Mouse (Mus musculus): ENCODE data around the gene Gm4894. TPM values are rescaled to one million over a fixed set of nuclear protein-coding genes. Genes with fewer than 3 reads are reported as not detected.

Gene Gm4894
- not detected for total RNA-seq (2021)
- long read RNA-seq: 0 reads

- no peak for DNase-seq (ENCODE audit: low spot score in 2 of 2)
Observed at GRCm38 (mm10) chr9:49250231-49250630, at the start of gene Gm4894. Gene Gm4894, plus strand, starts transcription at chr9:49250531.

- DNase-seq (ENCODE audit: low spot score in 2 of 2): peak; percentile 22 to 49
Observed at GRCm38 (mm10) chr9:49206331-49206730, 44.0 kb upstream of the Gm4894 start.

GRCm38 (mm10) chr9:49211493-49211892 is 38.8 kb upstream of the Gm4894 start:
- peak in 1 of 2 experiments; percentile 46 for DNase-seq (ENCODE audit: low spot score in 2 of 2)

GRCm38 (mm10) chr9:49214734-49215133 is 35.6 kb upstream of the Gm4894 start:
- no peak for DNase-seq (ENCODE audit: low spot score in 2 of 2)

GRCm38 (mm10) chr9:49217626-49218607 is 32.4 kb upstream of the Gm4894 start:
- no peak for DNase-seq (ENCODE audit: low spot score in 2 of 2)

- no peak for DNase-seq (ENCODE audit: low spot score in 2 of 2)
Observed at GRCm38 (mm10) chr9:49224488-49224887, 25.8 kb upstream of the Gm4894 start.

GRCm38 (mm10) chr9:49227442-49227841 is 22.9 kb upstream of the Gm4894 start:
- peak; percentile 18 to 46 for DNase-seq (ENCODE audit: low spot score in 2 of 2)

- no peak for DNase-seq (ENCODE audit: low spot score in 2 of 2)
Observed at GRCm38 (mm10) chr9:49229054-49229453, 21.3 kb upstream of the Gm4894 start.

GRCm38 (mm10) chr9:49246839-49247238 is 3.5 kb upstream of the Gm4894 start:
- DNase-seq (ENCODE audit: low spot score in 2 of 2): peak; percentile 50 to 86

- DNase-seq (ENCODE audit: low spot score in 2 of 2): no peak
Observed at GRCm38 (mm10) chr9:49268949-49269348, 18.6 kb downstream of the Gm4894 start.

GRCm38 (mm10) chr9:49273566-49273965 is 23.2 kb downstream of the Gm4894 start:
- DNase-seq (ENCODE audit: low spot score in 2 of 2): peak; percentile 9 to 50

- peak; percentile 14 to 50 for DNase-seq (ENCODE audit: low spot score in 2 of 2)
Observed at GRCm38 (mm10) chr9:49275976-49276375, 25.6 kb downstream of the Gm4894 start.

GRCm38 (mm10) chr9:49276542-49277334 is 26.4 kb downstream of the Gm4894 start:
- DNase-seq (ENCODE audit: low spot score in 2 of 2): no peak

GRCm38 (mm10) chr9:49295101-49295500 is 44.8 kb downstream of the Gm4894 start:
- DNase-seq (ENCODE audit: low spot score in 2 of 2): no peak

- DNase-seq (ENCODE audit: low spot score in 2 of 2): no peak
Observed at GRCm38 (mm10) chr9:49307576-49307975, 57.2 kb downstream of the Gm4894 start.

GRCm38 (mm10) chr9:49310821-49311220 is 60.5 kb downstream of the Gm4894 start:
- DNase-seq (ENCODE audit: low spot score in 2 of 2): no peak

- DNase-seq (ENCODE audit: low spot score in 2 of 2): peak in 1 of 2 experiments; percentile 8
Observed at GRCm38 (mm10) chr9:49318638-49319037, 68.3 kb downstream of the Gm4894 start.

Other genes with a start within 250 kb of the Gm4894 start
- 10 to 100 TPM; 16.8 to 17.0 TPM for gene Zw10, start 194.9 kb upstream of the Gm4894 start, total RNA-seq (2021)
- 1 to 10 TPM in 1 of 2 experiments, under 1 TPM in 1; 0.87 to 1.4 TPM for gene Tmprss5, start 169.3 kb upstream of the Gm4894 start, total RNA-seq (2021)
- 1 to 10 TPM; 2.6 to 4.0 TPM for gene Drd2, start 90.1 kb downstream of the Gm4894 start, total RNA-seq (2021)
- not detected for gene Ankk1, start 176.5 kb downstream of the Gm4894 start, total RNA-seq (2021)
- gene Ttc12, start 235.7 kb downstream of the Gm4894 start, total RNA-seq (2021): 1 to 10 TPM; 1.4 to 1.9 TPM